Mouse (Mus musculus): ENCODE measurements around the gene Prune1. TPM values are rescaled to one million over a fixed set of nuclear protein-coding genes. Genes with fewer than 3 reads are reported as not detected.
A peak's percentile ranks its signal among the peaks of the same experiment; 100 is the strongest.

Prune1 gene
- polyA plus RNA-seq, 1 experiment from 2014 or later, result 76.9 TPM

GRCm38 (mm10) chr3:95241498-95241897, 40.4 kb downstream of the Prune1 start, which contains the start of gene Gm128:
Gene Gm128, minus strand, starts transcription at chr3:95241598.
- WGBS, result 72% methylated on average over 7 of the region's 7 CpGs
- no peaks in the 10 kb centered on the region for H3K9me3 ChIP-seq
- no peak for ATAC-seq (replicated peaks)
- H3K36me3 ChIP-seq (replicated peaks), result peaks cover 12% of the 10 kb centered on the region; the same call in 1 of the 2 replicates
- no peak within 1 kb of the TSS for H3K27ac ChIP-seq
- no peak within 1 kb of the TSS for H3K4me2 ChIP-seq
- H3K4me3 ChIP-seq, result no peak within 1 kb of the TSS
- H3K9ac ChIP-seq, result no peak within 1 kb of the TSS
- H3K27me3 ChIP-seq (replicated peaks), result no peaks in the 10 kb centered on the region
- H3K4me1 ChIP-seq, result no peaks in the 10 kb centered on the region

DNA sequence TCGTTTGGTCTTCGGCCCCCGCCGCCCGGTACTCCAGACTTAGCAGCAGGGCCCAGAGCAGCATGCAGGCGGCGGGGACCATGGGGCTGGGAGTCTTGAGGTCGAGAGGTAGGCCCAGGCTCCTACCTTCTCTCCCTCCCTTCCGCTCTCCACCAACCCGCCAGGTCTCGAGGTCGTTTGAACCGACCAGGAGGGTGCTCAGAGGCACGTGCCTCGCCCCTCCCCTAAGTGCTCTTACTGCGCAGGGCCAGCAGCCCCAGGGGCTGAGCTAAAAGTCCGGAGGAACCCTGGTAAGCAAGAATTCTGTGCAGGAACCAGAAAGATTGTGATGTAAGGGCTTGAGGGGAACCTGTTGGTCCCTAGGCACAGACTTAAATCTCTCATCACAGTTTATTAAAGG, 41.0 kb downstream of the Prune1 start:
- no peak overlapping the region for H3K27ac ChIP-seq
- no peaks in the 10 kb centered on the region for H3K27me3 ChIP-seq (replicated peaks)
- H3K4me1 ChIP-seq, result no peaks in the 10 kb centered on the region
- peaks cover 16% of the 10 kb centered on the region for H3K36me3 ChIP-seq (replicated peaks)
- H3K9ac ChIP-seq, result no peak overlapping the region
- no peak for ATAC-seq (replicated peaks)
- no peaks in the 10 kb centered on the region for H3K9me3 ChIP-seq
- WGBS, result 45% methylated on average over 17 of the region's 17 CpGs
- H3K4me2 ChIP-seq, result no peak overlapping the region
- H3K4me3 ChIP-seq, result no peak overlapping the region

DNA sequence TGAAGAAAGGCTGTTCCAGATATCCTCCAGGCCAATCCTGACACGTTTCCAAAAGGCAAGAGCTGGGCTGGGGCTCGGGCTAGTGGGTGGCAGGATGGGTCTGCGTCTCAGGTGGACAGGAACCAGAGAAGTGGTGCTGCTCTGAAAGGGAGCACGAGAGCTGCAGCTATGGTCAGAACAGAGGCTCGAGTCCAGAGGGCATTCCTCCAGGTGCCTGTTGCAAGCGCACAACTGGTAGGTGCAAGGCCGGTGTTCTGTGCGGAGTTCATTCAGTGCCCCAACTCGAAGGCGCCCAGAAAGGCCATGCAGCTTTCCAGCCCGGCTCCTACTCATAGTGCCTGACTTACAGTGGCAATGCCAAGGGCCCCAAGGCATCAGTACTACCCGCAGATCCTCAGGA, 41.9 kb downstream of the Prune1 start:
- Histone ChIP-seq H3K27ac (no peak overlapping the region), H3K9me3 (no peaks in the 10 kb centered on the region), H3K9ac (no peak overlapping the region), H3K4me3 (no peak overlapping the region), H3K36me3 (replicated peaks) (peaks cover 20% of the 10 kb centered on the region), H3K4me1 (no peaks in the 10 kb centered on the region), H3K27me3 (replicated peaks) (no peaks in the 10 kb centered on the region), H3K4me2 (no peak overlapping the region)
- WGBS, result 88% methylated on average over 12 of the region's 12 CpGs
- ATAC-seq (replicated peaks), result no peak

- 88% methylated on average over 6 of the region's 6 CpGs for WGBS
- H3K9ac ChIP-seq, result no peak overlapping the region
- H3K36me3 ChIP-seq (replicated peaks), result peaks cover 27% of the 10 kb centered on the region
- H3K27me3 ChIP-seq (replicated peaks), result no peaks in the 10 kb centered on the region
- H3K4me3 ChIP-seq, result no peak overlapping the region
- H3K4me1 ChIP-seq, result no peaks in the 10 kb centered on the region
- H3K27ac ChIP-seq, result no peak overlapping the region
- no peak overlapping the region for H3K4me2 ChIP-seq
- H3K9me3 ChIP-seq, result no peaks in the 10 kb centered on the region
- ATAC-seq (replicated peaks), result no peak
Observed at GRCm38 (mm10) chr3:95239022-95239421, 42.9 kb downstream of the Prune1 start.

- no peak overlapping the region for H3K9ac ChIP-seq
- no peak overlapping the region for H3K4me3 ChIP-seq
- no peak overlapping the region for H3K27ac ChIP-seq
- 95% methylated on average over 8 of the region's 8 CpGs for WGBS
- H3K4me1 ChIP-seq, result no peaks in the 10 kb centered on the region
- no peak for ATAC-seq (replicated peaks)
- no peak overlapping the region for H3K4me2 ChIP-seq
- H3K27me3 ChIP-seq (replicated peaks), result no peaks in the 10 kb centered on the region
- no peaks in the 10 kb centered on the region for H3K9me3 ChIP-seq
- peaks cover 41% of the 10 kb centered on the region for H3K36me3 ChIP-seq (replicated peaks)
Observed at GRCm38 (mm10) chr3:95237541-95238099, 44.3 kb downstream of the Prune1 start.

GRCm38 (mm10) chr3:95235386-95236301, 46.2 kb downstream of the Prune1 start:
- no peaks in the 10 kb centered on the region for H3K27me3 ChIP-seq (replicated peaks)
- no peak overlapping the region for H3K4me3 ChIP-seq
- no peaks in the 10 kb centered on the region for H3K9me3 ChIP-seq
- no peak overlapping the region for H3K4me2 ChIP-seq
- H3K4me1 ChIP-seq, result peaks cover 16% of the 10 kb centered on the region
- H3K36me3 ChIP-seq (replicated peaks), result peaks cover 48% of the 10 kb centered on the region
- no peak overlapping the region for H3K27ac ChIP-seq
- WGBS, result 82% methylated on average over 23 of the region's 23 CpGs
- no peak overlapping the region for H3K9ac ChIP-seq
- ATAC-seq (replicated peaks), result no peak

DNA sequence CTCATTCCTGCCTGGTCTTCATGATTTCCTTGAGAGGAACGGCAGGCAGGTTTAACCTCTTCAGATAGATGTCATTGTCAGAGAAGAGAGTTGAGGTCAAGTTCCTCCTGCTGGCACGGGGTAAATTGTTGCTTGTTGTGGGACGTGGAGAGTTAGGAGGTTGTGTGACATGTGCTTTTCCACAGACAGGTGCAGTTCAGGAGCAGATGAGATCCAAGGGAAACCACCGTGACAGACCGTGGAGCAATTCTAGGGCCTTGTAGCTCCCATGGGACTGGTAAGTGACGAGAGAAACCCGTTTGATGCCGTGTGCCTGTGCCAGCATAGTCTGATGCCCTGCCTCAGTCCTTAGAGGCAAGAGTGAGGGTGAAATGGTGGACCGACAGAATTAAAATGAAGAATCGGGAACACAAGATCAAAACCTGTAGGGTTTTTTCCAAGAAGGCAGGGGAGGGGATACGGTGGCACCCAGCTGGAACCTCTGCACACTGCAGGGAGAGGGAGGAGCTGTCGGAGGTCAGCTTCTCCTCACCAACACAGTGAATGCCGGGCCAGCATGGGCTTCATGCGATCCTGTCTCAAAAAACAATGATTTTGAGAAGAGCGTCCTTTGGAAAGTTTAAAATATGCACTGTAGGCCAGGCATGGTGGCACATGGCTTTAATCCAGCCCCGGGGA, 48.4 kb downstream of the Prune1 start:
- 83% methylated on average over 16 of the region's 16 CpGs for WGBS
- Histone ChIP-seq H3K4me2 (no peak overlapping the region), H3K9me3 (no peaks in the 10 kb centered on the region), H3K36me3 (replicated peaks) (peaks cover 48% of the 10 kb centered on the region), H3K4me1 (peaks cover 28% of the 10 kb centered on the region), H3K27ac (no peak overlapping the region), H3K27me3 (replicated peaks) (no peaks in the 10 kb centered on the region), H3K4me3 (no peak overlapping the region), H3K9ac (no peak overlapping the region)
- ATAC-seq (replicated peaks), result no peak

DNA sequence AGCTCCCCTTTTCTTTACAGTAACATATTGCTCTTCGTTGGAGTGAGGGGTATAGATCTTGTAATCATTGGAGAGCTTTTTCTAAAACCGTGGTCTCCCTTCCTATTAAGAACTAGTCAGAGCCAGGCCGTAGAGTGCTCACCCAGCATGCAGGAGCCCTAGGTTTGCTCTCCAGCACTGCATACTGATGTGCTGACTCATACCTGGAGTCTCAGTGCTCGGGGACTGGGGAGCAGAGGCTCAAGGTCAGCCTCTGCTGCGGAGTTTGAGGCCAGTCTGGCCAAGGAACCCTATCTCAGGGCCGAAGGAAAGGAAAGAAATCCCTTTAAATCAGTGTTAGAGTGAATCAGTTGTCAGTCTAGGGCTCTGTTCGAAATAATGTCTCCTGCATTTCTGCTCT, 49.1 kb downstream of the Prune1 start:
- Histone ChIP-seq H3K36me3 (replicated peaks) (peaks cover 45% of the 10 kb centered on the region), H3K27me3 (replicated peaks) (no peaks in the 10 kb centered on the region), H3K4me2 (no peak overlapping the region), H3K27ac (no peak overlapping the region), H3K9me3 (no peaks in the 10 kb centered on the region), H3K4me1 (peaks cover 28% of the 10 kb centered on the region), H3K9ac (no peak overlapping the region), H3K4me3 (no peak overlapping the region)
- 88% methylated on average over 7 of the region's 7 CpGs for WGBS
- no peak for ATAC-seq (replicated peaks)

DNA sequence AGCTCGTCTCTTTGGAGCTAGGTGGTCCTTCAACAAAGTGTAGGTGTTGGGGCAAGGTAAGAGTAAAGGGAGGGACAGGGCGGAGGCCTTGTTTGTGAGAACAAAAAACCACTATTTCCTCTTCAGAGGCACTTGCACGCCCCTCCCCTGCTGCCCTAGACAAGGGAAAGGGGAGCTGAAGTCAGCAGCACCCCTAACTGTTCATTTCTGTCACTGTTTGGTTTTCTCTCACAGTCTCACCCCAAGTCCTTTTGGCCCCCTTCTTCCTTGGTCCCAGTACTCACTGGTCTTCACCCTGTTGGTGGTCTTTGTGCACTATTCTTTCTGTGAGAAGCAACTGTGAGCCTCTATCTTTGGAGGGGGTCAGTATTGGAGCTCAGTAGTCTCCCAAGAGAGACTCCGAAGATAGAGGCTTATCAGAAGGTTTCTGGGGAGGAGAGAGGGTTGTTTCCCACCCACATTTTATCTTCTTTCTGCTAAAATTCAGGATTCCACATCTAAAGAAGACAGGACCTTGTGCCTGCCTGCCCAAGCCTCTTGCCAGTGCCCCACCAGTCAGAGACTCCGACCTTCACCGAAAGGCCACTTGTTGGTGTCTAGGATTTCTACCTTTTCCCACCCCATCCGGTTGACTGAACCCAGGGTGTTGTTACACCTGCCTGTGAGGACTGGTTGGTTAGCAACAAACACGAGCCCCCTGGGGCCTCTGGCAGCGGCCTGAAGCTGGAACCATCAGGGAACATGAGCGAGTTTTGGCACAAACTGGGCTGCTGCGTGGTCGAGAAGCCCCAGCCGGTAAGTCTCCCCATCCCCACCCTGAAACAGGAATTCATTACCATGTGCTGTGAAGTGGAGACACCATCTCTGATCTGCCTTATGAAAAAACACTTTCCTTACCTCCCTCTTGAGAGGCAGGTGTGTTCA, 50.3 kb downstream of the Prune1 start, which contains the start of gene Mllt11:
Gene Mllt11, minus strand, starts transcription at position 874 of the 924 bp plus-strand sequence.
- Histone ChIP-seq H3K4me1 (peaks cover 29% of the 10 kb centered on the region), H3K27ac (peak within 1 kb of the TSS; percentile 97), H3K9ac (0 out of 2 replicates have a peak within 1 kb of the TSS, but pooled peaks have one; percentile 79), H3K27me3 (replicated peaks) (no peaks in the 10 kb centered on the region), H3K4me2 (peak within 1 kb of the TSS; percentile 90), H3K9me3 (no peaks in the 10 kb centered on the region), H3K4me3 (peak within 1 kb of the TSS; percentile 59), H3K36me3 (replicated peaks) (peaks cover 42% of the 10 kb centered on the region)
- 80% methylated on average over 13 of the region's 13 CpGs for WGBS
- no peak for ATAC-seq (replicated peaks)

DNA sequence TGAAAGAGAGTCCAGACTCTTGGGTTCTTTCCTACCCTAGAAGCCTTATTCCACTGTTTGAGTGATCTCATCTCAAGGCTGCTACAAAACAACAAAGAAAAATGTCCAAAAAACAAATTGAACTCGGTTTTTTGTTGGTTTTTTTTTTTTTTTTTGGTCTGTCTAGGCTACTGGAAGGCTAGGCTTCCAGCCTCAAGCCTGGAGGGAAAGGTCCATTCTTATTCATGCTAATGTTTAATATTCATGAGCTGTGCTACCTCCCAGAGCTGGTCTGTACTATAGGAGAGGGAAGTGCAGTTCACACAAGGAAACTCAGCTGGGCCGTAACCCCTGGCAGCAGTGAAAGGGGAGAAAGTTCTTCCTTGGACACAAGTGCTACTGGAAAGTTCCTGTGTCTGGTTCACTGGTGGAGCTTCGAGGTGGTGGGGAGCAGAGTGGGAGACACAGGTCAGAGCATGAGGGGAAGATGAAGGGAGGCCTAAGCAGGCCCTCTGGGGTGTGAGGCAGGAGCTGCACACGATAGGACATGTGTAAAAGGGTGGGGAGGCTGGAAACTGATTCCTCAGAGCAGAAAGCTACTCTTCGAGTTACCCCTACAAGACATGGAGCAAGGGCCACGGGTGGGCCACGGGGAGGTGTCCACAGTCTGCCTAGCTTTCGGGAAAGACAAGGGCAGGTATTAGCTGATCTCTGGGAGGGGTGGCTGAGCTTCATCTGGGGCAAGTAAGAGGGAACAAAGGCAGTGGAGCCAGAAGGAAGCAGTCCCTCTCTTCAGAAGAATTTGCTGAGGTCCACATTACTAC, 51.2 kb downstream of the Prune1 start:
- no peak for ATAC-seq (replicated peaks)
- H3K27ac ChIP-seq, result peak overlapping the region; percentile 97

More for the DNA sequence above, 51.2 kb downstream of the Prune1 start:
- peak overlapping the region; percentile 79 for H3K9ac ChIP-seq
- peak overlapping the region; percentile 59 for H3K4me3 ChIP-seq
- no peaks in the 10 kb centered on the region for H3K9me3 ChIP-seq
- peaks cover 38% of the 10 kb centered on the region for H3K4me1 ChIP-seq
- 25% methylated on average over 8 of the region's 8 CpGs for WGBS
- peaks cover 35% of the 10 kb centered on the region for H3K36me3 ChIP-seq (replicated peaks)
- H3K4me2 ChIP-seq, result peak overlapping the region; percentile 90
- no peaks in the 10 kb centered on the region for H3K27me3 ChIP-seq (replicated peaks)
